Mouse (Mus musculus) megakaryocyte, embryonic 14.5 days (primary cell): Measurements from ENCODE around the gene Hist1h4a.

Source experiments
- FLI1 ChIP-seq: IDR thresholded peaks from 2 replicates; pipeline ENCODE4 v1.6.1; 2012; ENCODE audit warnings: low read length, inconsistent platforms, mixed read lengths
- GATA1 ChIP-seq: IDR thresholded peaks from 3 replicates; pipeline ENCODE4 v1.6.1; 2012; ENCODE audit warnings: mixed read lengths, low read length, inconsistent platforms, borderline replicate concordance

DNA sequence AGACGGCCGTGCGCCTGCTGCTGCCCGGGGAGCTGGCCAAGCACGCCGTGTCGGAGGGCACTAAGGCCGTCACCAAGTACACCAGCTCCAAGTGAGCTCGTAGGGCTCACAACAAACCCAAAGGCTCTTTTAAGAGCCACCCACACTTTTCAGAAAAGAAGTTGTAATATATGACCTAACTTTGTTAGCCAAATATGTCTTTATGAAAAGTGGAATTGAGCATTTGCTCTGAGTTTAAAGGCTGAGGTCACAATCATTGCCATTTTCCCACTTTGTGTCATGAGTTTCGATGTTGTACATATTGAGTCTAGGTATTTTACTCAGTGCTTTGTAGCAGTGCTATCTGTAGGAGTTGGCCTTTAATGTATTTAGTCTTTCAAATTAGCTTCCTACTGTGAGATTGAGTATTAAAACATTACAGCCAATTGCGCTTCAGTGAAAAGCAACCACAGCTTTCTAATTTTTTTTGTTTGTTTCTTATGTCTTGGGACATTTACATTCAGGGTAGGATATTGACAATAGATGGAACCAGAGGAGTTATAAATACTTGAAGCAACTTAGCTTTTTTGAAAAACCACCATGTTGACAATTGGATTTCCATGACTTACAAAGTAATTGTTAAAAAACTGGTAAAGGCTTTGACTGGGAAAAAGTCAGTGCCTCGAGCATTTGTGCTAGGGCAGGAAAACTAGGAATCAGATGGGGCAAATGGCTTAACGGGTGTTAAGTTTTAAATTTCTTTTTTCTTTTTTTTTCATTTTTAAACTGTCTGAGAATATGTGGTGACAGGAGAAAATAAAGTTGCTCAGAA lies 13.7 kb downstream of the Hist1h4a start:
- TF ChIP-seq GATA1: no peak
- TF ChIP-seq FLI1: no peak
